Mouse (Mus musculus): Measurements from ENCODE around the gene P4ha1. TPM values are rescaled to one million over a fixed set of nuclear protein-coding genes. Genes with fewer than 3 reads are reported as not detected.
"Not testable (repeated sequence)": the region's sequence is repeated elsewhere in the genome, so short reads cannot be mapped to it uniquely, and the experiment has no call there.

P4ha1 gene
- polyA plus RNA-seq, 1 experiment = 7.1 TPM

DNA sequence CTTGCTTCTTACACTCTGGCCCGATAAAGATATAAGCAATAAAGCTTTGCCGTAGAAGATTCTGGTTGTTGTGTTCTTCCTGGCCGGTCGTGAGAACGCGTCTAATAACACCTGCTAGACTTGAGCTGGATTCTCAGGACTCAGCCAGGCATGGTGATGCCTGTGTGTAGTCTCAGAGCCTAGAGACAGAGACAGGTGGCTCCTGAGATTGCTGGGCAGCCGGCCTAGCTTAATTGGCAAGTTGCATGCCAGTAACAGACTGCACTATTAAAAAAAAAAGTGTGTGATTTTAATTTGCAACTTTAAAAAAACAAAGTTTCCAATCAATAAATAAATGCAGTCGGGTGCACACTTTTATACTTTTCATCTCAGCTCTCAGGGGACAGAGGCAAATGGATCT lies 63.9 kb downstream of the P4ha1 start:
- 91% methylated on average over 8 of the region's 8 CpGs for WGBS
- Histone ChIP-seq H3K4me1 (ENCODE audit: control insufficient read depth, insufficient read depth, insufficient read length) (no peaks in the 10 kb centered on the region; the same call in 1 of the 2 replicates), H3K36me3 (ENCODE audit: control insufficient read depth, insufficient read depth, low read length) (no peaks in the 10 kb centered on the region), H3K27me3 (ENCODE audit: control insufficient read depth, insufficient read depth, low read length) (no peaks in the 10 kb centered on the region), H3K27ac (ENCODE audit: insufficient read depth, low read length) (no peak overlapping the region), H3K4me3 (ENCODE audit: extremely low read depth, insufficient read depth, insufficient read length) (no peak overlapping the region)
- no peak for DNase-seq (ENCODE audit: low read depth in 1 of 2, low spot score in 2 of 2)
- no peak for TF ChIP-seq POLR2A (IDR thresholded peaks at IDR 0.05; ENCODE audit: low read depth, low read length)
- TF ChIP-seq CTCF (IDR thresholded peaks at IDR 0.05; ENCODE audit: extremely low read depth, insufficient read depth, insufficient read length, insufficient replicate concordance) = no peak

DNA sequence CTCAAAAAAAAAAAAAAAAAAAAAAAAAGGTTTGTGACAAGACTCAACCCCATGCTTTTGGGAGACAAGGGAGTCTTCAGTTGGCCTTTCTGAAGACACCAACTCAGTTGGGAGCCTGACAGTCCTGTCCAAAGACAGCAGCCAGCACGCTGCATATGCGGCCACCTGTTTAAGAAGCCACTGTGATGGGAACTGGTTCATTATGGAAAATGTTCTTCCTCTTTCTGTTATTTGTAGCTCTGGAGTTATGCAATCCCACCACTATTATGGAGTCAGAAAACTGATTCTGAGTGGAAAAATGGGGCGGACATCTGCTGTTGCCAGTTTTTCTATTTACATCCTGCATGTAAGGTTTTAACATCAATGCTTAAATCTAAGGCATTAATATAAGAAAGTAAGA lies 66.6 kb downstream of the P4ha1 start:
- Histone ChIP-seq H3K27me3 (ENCODE audit: control insufficient read depth, insufficient read depth, low read length) (no peaks in the 10 kb centered on the region), H3K27ac (ENCODE audit: insufficient read depth, low read length) (no peak overlapping the region), H3K4me3 (ENCODE audit: extremely low read depth, insufficient read depth, insufficient read length) (no peak overlapping the region), H3K36me3 (ENCODE audit: control insufficient read depth, insufficient read depth, low read length) (no peaks in the 10 kb centered on the region), H3K4me1 (ENCODE audit: control insufficient read depth, insufficient read depth, insufficient read length) (no peaks in the 10 kb centered on the region; the same call in 1 of the 2 replicates)
- WGBS = 91% methylated on average over 3 of the region's 3 CpGs
- DNase-seq (ENCODE audit: low read depth in 1 of 2, low spot score in 2 of 2) = no peak
- no peak for TF ChIP-seq POLR2A (IDR thresholded peaks at IDR 0.05; ENCODE audit: low read depth, low read length)
- no peak for TF ChIP-seq CTCF (IDR thresholded peaks at IDR 0.05; ENCODE audit: extremely low read depth, insufficient read depth, insufficient read length, insufficient replicate concordance)

DNA sequence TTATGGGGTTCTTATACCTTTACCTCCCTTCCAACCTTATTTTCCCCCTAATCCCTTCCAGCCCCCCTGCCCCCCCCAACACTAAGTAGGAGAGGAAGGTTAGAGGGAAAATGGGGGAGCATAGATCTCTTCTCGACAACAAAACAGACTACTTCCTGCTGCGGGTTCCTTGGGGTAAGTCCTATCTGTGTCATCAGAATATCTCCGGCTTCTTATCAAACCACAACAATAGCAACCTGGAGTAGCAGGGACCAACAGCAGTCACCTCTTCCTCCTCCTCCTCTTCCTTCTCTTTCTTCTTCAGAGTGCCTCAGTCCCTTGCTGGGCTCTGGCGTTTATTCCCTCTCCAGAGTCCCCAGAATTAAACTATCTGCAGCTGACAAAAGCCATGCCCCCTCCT lies 68.8 kb downstream of the P4ha1 start:
- TF ChIP-seq POLR2A (IDR thresholded peaks at IDR 0.05; ENCODE audit: low read depth, low read length) (no peak), CTCF (IDR thresholded peaks at IDR 0.05; ENCODE audit: extremely low read depth, insufficient read depth, insufficient read length, insufficient replicate concordance) (no peak)
- no peaks in the 10 kb centered on the region for H3K36me3 ChIP-seq (ENCODE audit: control insufficient read depth, insufficient read depth, low read length)
- H3K27me3 ChIP-seq (ENCODE audit: control insufficient read depth, insufficient read depth, low read length) = no peaks in the 10 kb centered on the region
- 4% methylated on average over 4 of the region's 4 CpGs for WGBS
- H3K4me3 ChIP-seq (ENCODE audit: extremely low read depth, insufficient read depth, insufficient read length) = no peak overlapping the region
- no peaks in the 10 kb centered on the region; the same call in 1 of the 2 replicates for H3K4me1 ChIP-seq (ENCODE audit: control insufficient read depth, insufficient read depth, insufficient read length)
- H3K27ac ChIP-seq (ENCODE audit: insufficient read depth, low read length) = no peak overlapping the region
- no peak for DNase-seq (ENCODE audit: low read depth in 1 of 2, low spot score in 2 of 2)

DNA sequence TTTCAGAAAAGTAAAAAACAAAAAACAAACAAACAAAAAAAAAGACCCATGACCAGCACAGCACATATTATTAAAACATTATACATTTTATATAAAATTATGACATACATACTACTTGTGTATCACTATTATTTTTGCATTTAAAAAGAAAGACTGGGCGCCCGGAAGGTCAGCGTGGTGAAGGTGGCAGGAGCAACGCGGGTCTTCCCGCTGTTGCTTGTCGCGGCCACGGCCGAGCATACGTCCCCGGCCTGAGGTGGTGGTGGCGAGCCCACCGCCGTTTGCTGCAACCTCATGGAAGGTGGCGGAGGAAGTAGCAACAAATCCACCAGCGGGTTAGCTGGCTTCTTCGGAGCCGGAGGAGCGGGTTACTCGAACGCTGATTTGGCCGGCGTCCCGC lies 72.4 kb downstream of the P4ha1 start, which contains the start of gene Gm10273:
Gene Gm10273, plus strand, starts transcription at position 172 of the 400 bp plus-strand sequence.
- not testable (repeated sequence) for H3K27me3 ChIP-seq (ENCODE audit: control insufficient read depth, insufficient read depth, low read length); H3K27ac ChIP-seq (ENCODE audit: insufficient read depth, low read length); DNase-seq (ENCODE audit: low read depth in 1 of 2, low spot score in 2 of 2); H3K36me3 ChIP-seq (ENCODE audit: control insufficient read depth, insufficient read depth, low read length); H3K4me3 ChIP-seq (ENCODE audit: extremely low read depth, insufficient read depth, insufficient read length); H3K4me1 ChIP-seq (ENCODE audit: control insufficient read depth, insufficient read depth, insufficient read length)
- 94% methylated on average over 12 of the region's 25 CpGs for WGBS

DNA sequence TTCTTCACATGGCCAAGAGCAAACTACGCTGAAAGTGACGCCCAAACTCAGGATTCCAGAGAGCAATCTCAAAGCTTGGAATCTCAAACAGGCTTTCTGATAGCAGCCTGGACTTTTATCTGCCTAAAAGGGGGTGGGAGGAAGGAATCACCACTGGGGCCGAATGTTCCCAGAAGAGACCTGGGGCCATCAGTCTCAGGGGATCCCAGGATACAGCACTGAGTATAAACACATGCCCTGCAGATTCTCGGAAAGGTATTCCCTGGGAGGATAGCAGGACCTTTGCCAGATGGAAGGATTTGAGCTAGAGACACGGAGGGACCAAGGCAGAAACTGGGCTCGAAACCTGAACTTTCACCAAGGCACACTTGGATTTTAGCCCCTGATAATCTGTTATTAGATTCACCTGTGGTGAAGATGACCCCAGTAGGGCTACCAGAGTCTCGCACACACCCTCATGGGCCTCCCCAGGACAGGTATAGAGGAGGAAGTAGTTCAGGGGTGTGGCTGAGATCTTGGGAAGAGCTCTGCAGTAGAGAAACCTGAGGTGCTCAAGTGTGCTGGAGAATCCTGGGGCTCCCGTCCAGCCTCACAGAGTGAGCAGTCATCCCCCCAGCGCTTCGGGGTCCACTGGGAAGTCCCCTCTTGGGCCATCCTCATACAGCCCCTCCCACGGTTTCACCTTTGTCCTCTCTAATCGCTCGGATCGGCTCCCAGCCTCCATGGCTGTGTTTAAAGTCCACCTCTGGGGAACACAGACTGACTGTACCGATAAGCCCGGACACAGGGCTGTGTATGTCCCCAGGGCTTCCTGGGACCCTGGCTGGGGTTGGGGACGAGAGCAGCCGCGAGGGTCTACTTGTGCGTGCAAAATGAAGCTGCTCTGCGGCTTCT lies 80.0 kb downstream of the P4ha1 start, which contains the start of gene Pla2g12b:
Gene Pla2g12b, plus strand, starts transcription at position 762 of the 894 bp plus-strand sequence.
- no peaks in the 10 kb centered on the region for H3K4me1 ChIP-seq (ENCODE audit: control insufficient read depth, insufficient read depth, insufficient read length)
- H3K36me3 ChIP-seq (ENCODE audit: control insufficient read depth, insufficient read depth, low read length) = no peaks in the 10 kb centered on the region
- H3K4me3 ChIP-seq (ENCODE audit: extremely low read depth, insufficient read depth, insufficient read length) = no peak within 1 kb of the TSS
- WGBS = 82% methylated on average over 21 of the region's 21 CpGs
- TF ChIP-seq CTCF (IDR thresholded peaks at IDR 0.05; ENCODE audit: extremely low read depth, insufficient read depth, insufficient read length, insufficient replicate concordance) (no peak), POLR2A (IDR thresholded peaks at IDR 0.05; ENCODE audit: low read depth, low read length) (no peak)
- DNase-seq (ENCODE audit: low read depth in 1 of 2, low spot score in 2 of 2) = no peak
- no peak within 1 kb of the TSS for H3K27ac ChIP-seq (ENCODE audit: insufficient read depth, low read length)
- no peaks in the 10 kb centered on the region for H3K27me3 ChIP-seq (ENCODE audit: control insufficient read depth, insufficient read depth, low read length)

DNA sequence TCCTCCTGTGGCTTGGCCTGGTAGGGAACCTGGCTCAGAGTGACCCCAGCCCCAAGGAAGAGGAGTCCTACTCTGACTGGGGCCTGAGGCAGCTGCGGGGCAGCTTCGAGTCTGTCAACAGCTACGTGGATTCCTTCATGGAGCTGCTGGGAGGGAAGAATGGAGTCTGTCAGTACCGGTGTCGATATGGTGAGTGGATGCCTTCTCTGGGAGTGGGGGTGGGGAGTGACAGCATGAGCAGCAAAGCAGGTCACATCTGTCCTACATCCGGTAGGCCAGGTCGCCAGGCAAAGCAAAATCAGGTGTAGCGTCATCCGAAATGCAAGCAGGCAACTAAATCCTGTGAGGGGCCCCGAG lies 80.7 kb downstream of the P4ha1 start:
- H3K4me1 ChIP-seq (ENCODE audit: control insufficient read depth, insufficient read depth, insufficient read length) = no peaks in the 10 kb centered on the region
- no peaks in the 10 kb centered on the region for H3K36me3 ChIP-seq (ENCODE audit: control insufficient read depth, insufficient read depth, low read length)
- TF ChIP-seq CTCF (IDR thresholded peaks at IDR 0.05; ENCODE audit: extremely low read depth, insufficient read depth, insufficient read length, insufficient replicate concordance) (no peak), POLR2A (IDR thresholded peaks at IDR 0.05; ENCODE audit: low read depth, low read length) (no peak)
- no peak for DNase-seq (ENCODE audit: low read depth in 1 of 2, low spot score in 2 of 2)
- no peaks in the 10 kb centered on the region for H3K27me3 ChIP-seq (ENCODE audit: control insufficient read depth, insufficient read depth, low read length)
- H3K4me3 ChIP-seq (ENCODE audit: extremely low read depth, insufficient read depth, insufficient read length) = no peak overlapping the region
- no peak overlapping the region for H3K27ac ChIP-seq (ENCODE audit: insufficient read depth, low read length)
- WGBS = 94% methylated on average over 10 of the region's 10 CpGs

DNA sequence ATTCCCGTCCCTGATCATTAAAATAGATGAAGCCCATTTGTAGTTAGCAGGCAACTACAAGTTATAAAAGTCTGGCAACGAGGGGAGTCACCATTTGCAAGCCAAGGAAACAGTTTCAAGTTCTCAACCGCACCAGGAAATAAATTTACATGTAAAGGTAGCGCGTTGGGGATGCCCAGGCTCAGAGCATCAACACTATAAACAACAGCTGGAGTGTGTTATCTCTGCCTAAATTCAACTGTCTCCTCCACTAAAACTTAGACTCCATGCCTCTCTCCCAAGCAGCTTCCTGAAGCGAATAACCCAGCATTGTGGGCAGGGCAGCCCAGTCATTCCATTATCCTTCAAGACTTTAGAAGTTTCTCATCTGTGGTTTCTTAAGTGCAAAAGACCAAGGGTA lies 85.4 kb downstream of the P4ha1 start:
- 49% methylated on average over 6 of the region's 6 CpGs for WGBS
- H3K4me1 ChIP-seq (ENCODE audit: control insufficient read depth, insufficient read depth, insufficient read length) = no peaks in the 10 kb centered on the region
- H3K27me3 ChIP-seq (ENCODE audit: control insufficient read depth, insufficient read depth, low read length) = no peaks in the 10 kb centered on the region
- DNase-seq (ENCODE audit: low read depth in 1 of 2, low spot score in 2 of 2) = no peak
- H3K36me3 ChIP-seq (ENCODE audit: control insufficient read depth, insufficient read depth, low read length) = no peaks in the 10 kb centered on the region
- H3K27ac ChIP-seq (ENCODE audit: insufficient read depth, low read length) = no peak overlapping the region
- no peak for TF ChIP-seq POLR2A (IDR thresholded peaks at IDR 0.05; ENCODE audit: low read depth, low read length)
- no peak for TF ChIP-seq CTCF (IDR thresholded peaks at IDR 0.05; ENCODE audit: extremely low read depth, insufficient read depth, insufficient read length, insufficient replicate concordance)
- H3K4me3 ChIP-seq (ENCODE audit: extremely low read depth, insufficient read depth, insufficient read length) = no peak overlapping the region

Measured in spleen, adult 2 months (tissue).